Mouse (Mus musculus) stomach, postnatal 0 days (tissue): ENCODE data around the gene Hist1h2bj. TPM values are rescaled to one million over a fixed set of nuclear protein-coding genes. Genes with fewer than 3 reads are reported as not detected.
"Not testable (repeated sequence)": the region's sequence is repeated elsewhere in the genome, so short reads cannot be mapped to it uniquely, and the experiment has no call there.

Experiments
- ATAC-seq: fragments of 200-750 bp; cut with Nextera tagmentation; 2 replicates; pipeline ENCODE4 v1.8.0; 2017; ENCODE audit not compliant: low FRiP score, low TSS enrichment
- DNase-seq: peaks from one replicate; pipeline ENCODE4 v3.0.0-alpha.2; 2016; ENCODE audit warnings: low spot score
- H3K27ac ChIP-seq: fragments of 300-500 bp; sonication (generic); replicated peaks from 2 replicates; pipeline ENCODE4 v1.5.1; 2014; ENCODE audit warnings: mild to moderate bottlenecking, control low read depth
- H3K27me3 ChIP-seq: fragments of 300-500 bp; sonication (generic); 2 replicates; pipeline ENCODE4 v1.6.1; 2014; ENCODE audit warnings: low read length; ENCODE audit not compliant: control insufficient read depth, insufficient read depth
- H3K36me3 ChIP-seq: fragments of 300-500 bp; sonication (generic); 2 replicates; pipeline ENCODE4 v1.6.1; 2014; ENCODE audit warnings: low read length, mixed read lengths; ENCODE audit not compliant: control insufficient read depth, insufficient read depth
- H3K4me1 ChIP-seq: fragments of 300-500 bp; sonication (generic); replicated peaks from 2 replicates; pipeline ENCODE4 v1.6.1; 2014; ENCODE audit warnings: antibody characterized with exemption; ENCODE audit not compliant: control insufficient read depth, insufficient read depth
- H3K4me2 ChIP-seq: fragments of 300-500 bp; sonication (generic); replicated peaks from 2 replicates; pipeline ENCODE4 v1.6.1; 2014; ENCODE audit warnings: low read depth, mild to moderate bottlenecking, control low read depth, moderate library complexity
- H3K4me3 ChIP-seq: fragments of 300-500 bp; sonication (generic); 2 replicates; pipeline ENCODE4 v1.5.1; 2014; ENCODE audit warnings: low read depth, low read length, control low read depth
- H3K9ac ChIP-seq: fragments of 300-500 bp; sonication (generic); 2 replicates; pipeline ENCODE4 v1.6.1; 2014; ENCODE audit warnings: mild to moderate bottlenecking, low read length, control low read depth, mixed read lengths
- H3K9me3 ChIP-seq: fragments of 300-500 bp; sonication (generic); 2 replicates; pipeline ENCODE4 v1.6.1; 2016; ENCODE audit warnings: low read length; ENCODE audit not compliant: control insufficient read depth
- CTCF ChIP-seq: IDR thresholded peaks from 2 replicates; pipeline ENCODE4 v1.5.1; 2016; ENCODE audit warnings: antibody characterized with exemption, low read depth, mild to moderate bottlenecking, moderate library complexity
- EP300 ChIP-seq: optimal IDR thresholded peaks from 2 replicates; pipeline ENCODE3; 2016; ENCODE audit warnings: antibody characterized with exemption
- WGBS: fragments of 180-500 bp; shearing (Covaris S2); extraction: QIAGEN DNeasy Blood & Tissue Kit; methylation state at CpG from one replicate; pipeline ENCODE4 v1.1.7; 2014; 5-methylcytosine and 5-hydroxymethylcytosine counted together
- polyA plus RNA-seq: library from polyadenylated mRNA; unstranded; fragments of >200 nt; fragmentation: Nextera tagmentation; extraction: Ambion mirVana; gene quantifications from 2 replicates; pipeline ENCODE4 v1.2.1, GENCODE M21; 2015

The Hist1h2bj gene
- polyA plus RNA-seq, 1 experiment from 2014 or later: 3.7 TPM

DNA sequence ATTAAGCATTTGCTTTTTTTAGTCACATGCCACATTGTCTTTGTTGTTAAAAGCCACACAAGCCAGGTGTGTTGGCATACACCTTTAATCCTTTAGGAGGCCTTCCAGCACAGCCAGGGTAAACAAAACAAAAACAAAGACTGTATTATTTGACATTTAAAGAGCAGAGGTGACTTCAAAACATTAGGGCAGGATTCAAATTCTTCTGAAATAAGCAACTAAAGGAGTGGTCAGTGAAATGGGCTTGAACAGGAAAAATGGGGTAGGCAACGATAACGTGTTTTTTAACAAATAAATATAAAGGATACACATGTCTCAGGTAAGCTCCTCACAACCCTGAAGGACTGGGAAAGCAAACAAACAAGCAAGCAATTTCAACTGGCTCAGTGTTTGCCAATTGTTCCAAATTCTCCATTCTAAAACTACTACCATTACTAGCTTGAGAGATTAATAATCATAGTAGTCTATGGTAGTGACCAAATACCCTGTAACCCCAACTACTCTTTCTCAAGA is 3.0 kb upstream of the Hist1h2bj start:
- no peak for DNase-seq
- Histone ChIP-seq H3K9ac (no peak overlapping the region), H3K4me3 (0 out of 2 replicates have a peak overlapping the region, but pooled peaks have one; percentile 35), H3K36me3 (no peaks in the 10 kb centered on the region), H3K9me3 (no peaks in the 10 kb centered on the region), H3K4me2 (peak overlapping the region; percentile 58), H3K4me1 (0 out of 2 replicates have a peak, but pooled peaks cover 2% of the 10 kb centered on the region), H3K27me3 (no peaks in the 10 kb centered on the region), H3K27ac (no peak overlapping the region)
- no peak for TF ChIP-seq CTCF
- TF ChIP-seq EP300: no peak
- ATAC-seq: no peak
- WGBS: 5% methylated on average over 2 of the region's 2 CpGs

DNA sequence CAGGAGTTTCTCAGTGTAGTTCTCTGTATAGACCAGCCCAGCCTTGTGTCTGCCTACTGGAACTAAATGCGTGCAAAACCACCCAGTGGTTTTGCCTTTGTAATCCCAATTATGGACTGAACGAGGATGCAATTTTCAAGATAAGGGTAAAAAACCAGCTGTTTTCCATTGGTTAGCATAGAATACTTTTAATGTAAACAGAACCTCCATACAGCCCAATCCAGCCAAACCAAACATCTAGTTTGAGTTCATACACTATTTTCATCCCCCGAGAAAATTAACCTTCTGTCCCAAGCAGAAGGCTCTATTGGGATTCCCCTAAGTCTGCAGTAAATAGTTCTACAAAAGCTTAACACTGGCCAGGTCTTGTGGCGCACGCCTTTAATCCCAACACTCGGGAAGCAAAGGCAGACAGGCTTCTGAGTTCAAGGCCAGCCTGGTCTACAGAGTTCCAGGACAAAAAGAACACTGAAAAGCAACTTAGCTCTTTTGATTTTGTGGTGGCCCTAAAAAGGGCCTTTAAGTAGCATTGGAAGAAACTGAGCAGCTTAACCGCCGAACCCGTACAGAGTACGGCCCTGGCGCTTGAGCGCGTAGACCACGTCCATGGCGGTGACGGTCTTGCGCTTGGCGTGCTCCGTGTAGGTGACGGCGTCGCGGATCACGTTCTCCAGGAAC is 2.4 kb upstream of the Hist1h2bj start:
- 0 out of 2 replicates have a peak, but pooled peaks cover 2% of the 10 kb centered on the region for H3K4me1 ChIP-seq
- no peaks in the 10 kb centered on the region for H3K9me3 ChIP-seq
- H3K27me3 ChIP-seq: no peaks in the 10 kb centered on the region
- peak overlapping the region; percentile 58 for H3K4me2 ChIP-seq
- TF ChIP-seq CTCF (no peak), EP300 (no peak)
- DNase-seq: peak; percentile 30
- H3K4me3 ChIP-seq: peak overlapping the region; percentile 35
- no peak for ATAC-seq
- H3K27ac ChIP-seq: peak overlapping the region; percentile 78
- H3K36me3 ChIP-seq: no peaks in the 10 kb centered on the region
- H3K9ac ChIP-seq: peak overlapping the region; percentile 43
- 1% methylated on average over 19 of the region's 24 CpGs for WGBS

DNA sequence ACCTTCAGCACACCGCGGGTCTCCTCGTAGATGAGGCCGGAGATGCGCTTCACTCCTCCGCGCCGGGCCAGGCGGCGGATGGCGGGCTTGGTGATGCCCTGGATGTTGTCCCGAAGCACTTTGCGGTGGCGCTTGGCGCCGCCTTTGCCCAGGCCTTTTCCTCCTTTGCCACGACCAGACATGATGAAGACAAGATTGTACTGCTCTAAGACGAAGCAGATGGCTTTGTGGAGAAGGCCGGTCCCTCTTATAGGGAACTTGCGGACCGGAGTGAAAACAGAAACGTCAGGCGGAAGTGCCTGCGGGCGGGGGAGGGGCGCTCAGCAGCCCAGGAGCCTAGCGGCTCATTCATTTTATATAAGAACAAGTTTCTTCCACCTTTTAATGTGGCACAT is 1.9 kb upstream of the Hist1h2bj start, which contains the start of gene Hist1h4i:
TSS of gene Hist1h4i (minus strand) at position 221 of the 395 bp plus-strand sequence.
- H3K4me1 ChIP-seq, H3K9me3 ChIP-seq, H3K36me3 ChIP-seq, H3K27me3 ChIP-seq: not testable (repeated sequence)
- WGBS: 1% methylated on average over 20 of the region's 27 CpGs
- peak; percentile 94 for TF ChIP-seq EP300
- TF ChIP-seq CTCF: 0 out of 2 replicates have a peak, but pooled peaks have one; percentile 5
- DNase-seq: peak; percentile 91
- peak within 1 kb of the TSS; percentile 43 for H3K9ac ChIP-seq
- peak; percentile 76 for ATAC-seq
- peak within 1 kb of the TSS; percentile 78 for H3K27ac ChIP-seq
- H3K4me2 ChIP-seq: peak within 1 kb of the TSS; percentile 58
- H3K4me3 ChIP-seq: peak within 1 kb of the TSS; percentile 35

DNA sequence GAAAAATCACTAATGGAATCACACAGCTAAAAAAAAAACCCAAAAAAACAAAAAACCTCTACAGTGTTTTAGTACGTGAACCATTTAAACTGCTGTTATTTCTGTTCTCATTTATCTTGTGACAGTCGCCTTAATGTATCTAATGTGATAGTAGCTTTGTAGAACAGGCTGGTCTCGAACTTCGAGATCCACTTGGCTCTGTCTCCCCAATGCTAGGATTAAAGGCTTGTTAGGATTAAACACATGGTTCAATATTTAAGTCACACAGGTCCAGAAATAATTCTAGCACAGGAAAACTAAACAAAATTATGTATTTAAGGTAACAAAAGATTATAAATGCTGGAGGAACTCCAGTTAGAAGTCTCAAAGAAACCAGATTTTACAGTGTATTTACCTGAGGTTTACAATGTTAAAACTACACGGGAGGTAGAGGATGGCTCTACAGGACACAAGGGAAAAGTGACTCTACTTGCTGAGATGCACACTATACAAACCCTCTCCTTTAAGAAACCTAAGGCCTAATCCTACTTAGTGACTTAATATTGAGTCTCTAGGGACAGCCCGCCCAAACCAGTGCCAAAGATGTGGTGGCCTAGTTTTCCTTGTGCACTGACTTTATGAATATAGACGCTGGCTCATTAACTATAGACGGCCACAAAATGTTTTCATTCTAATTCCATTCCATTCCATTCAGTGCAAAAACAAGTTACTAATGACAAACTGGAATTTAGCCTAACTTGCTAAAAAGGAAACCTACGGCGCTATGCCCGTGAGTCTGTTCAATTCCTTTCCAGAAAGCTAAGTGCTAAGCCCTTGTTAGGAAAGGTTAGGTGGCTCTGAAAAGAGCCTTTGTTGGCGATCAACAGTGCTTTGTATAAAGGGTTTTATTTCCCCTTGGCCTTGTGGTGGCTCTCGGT is 1.1 kb upstream of the Hist1h2bj start:
- Histone ChIP-seq H3K4me3 (peak overlapping the region; percentile 8; the same call in 1 of the 2 replicates), H3K9ac (peak overlapping the region; percentile 1; the same call in 1 of the 2 replicates), H3K36me3 (no peaks in the 10 kb centered on the region), H3K4me1 (0 out of 2 replicates have a peak, but pooled peaks cover 2% of the 10 kb centered on the region), H3K27me3 (no peaks in the 10 kb centered on the region), H3K9me3 (no peaks in the 10 kb centered on the region), H3K4me2 (peak overlapping the region; percentile 39), H3K27ac (peak overlapping the region; percentile 74)
- DNase-seq (no peak), ATAC-seq (no peak)
- 2% methylated on average over 13 of the region's 13 CpGs for WGBS
- no peak for TF ChIP-seq CTCF
- peak; percentile 3 for TF ChIP-seq EP300

DNA sequence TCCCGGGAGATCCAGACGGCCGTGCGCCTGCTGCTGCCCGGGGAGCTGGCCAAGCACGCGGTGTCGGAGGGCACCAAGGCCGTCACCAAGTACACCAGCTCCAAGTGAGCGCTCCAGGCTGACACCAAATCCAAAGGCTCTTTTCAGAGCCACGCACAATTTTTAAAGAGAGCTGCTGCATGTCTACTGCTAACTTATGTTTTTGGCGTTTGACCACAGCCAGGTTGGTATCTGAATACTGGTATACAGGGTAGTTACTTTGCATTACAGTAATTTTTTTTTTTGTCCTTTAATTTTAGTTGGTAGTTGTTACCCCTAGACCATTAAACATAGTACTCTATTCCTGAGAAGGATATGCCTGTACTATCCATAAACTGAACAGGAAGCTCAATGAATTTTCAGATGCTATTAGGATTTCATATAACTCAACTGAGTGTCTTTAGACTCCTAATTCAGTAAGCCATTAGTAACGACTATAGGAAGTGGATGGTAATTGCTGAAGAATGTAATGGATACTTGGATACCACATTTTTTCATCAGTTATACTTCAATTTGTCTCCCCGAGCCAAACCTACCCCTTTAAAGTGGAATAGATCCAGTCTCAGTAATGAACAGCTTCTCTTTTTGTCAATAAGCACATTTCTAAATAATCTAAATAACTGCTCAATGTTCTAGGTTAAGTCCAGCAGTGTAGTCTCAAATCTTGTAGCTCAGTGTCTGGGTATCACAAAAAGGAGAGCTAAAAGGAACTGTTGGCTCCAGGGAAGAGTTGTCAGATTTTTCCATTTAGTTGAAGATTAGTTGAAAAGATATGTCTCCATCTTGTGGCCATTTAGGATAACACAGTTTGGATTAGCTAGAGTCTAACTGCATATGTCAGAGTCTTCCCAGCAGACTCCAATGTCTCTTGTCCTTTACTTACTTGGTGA is 753 bp downstream of the Hist1h2bj start:
- no peaks in the 10 kb centered on the region for H3K27me3 ChIP-seq
- peak overlapping the region; percentile 52 for H3K4me2 ChIP-seq
- H3K27ac ChIP-seq: peak overlapping the region; percentile 71; the same call in 1 of the 2 replicates
- peak overlapping the region; percentile 41; the same call in 1 of the 2 replicates for H3K9ac ChIP-seq
- H3K4me3 ChIP-seq: peak overlapping the region; percentile 29
- TF ChIP-seq CTCF (peak; percentile 81), EP300 (no peak)
- no peak for ATAC-seq
- DNase-seq: no peak
- no peaks in the 10 kb centered on the region for H3K36me3 ChIP-seq
- H3K9me3 ChIP-seq: no peaks in the 10 kb centered on the region
- 0 out of 2 replicates have a peak, but pooled peaks cover 2% of the 10 kb centered on the region for H3K4me1 ChIP-seq
- WGBS: under 1% methylated on average over 10 of the region's 14 CpGs
